Mouse (Mus musculus) neutrophil, adult 5-6 weeks (primary cell): Measurements from ENCODE around the gene Xylt2. TPM values are rescaled to one million over a fixed set of nuclear protein-coding genes. Genes with fewer than 3 reads are reported as not detected.

Experiments
- ATAC-seq: fragments of 151-379, 151-347 bp; 2 replicates; pipeline ENCODE4 v1.8.0; 2017; ENCODE audit warnings: mild to moderate bottlenecking, moderate TSS enrichment; ENCODE audit not compliant: insufficient number of reproducible peaks, poor library complexity, low FRiP score, severe bottlenecking; ENCODE audit errors: extremely low read depth
- total RNA-seq: library from RNA; stranded (forward); fragments of 200-1000 nt; gene quantifications from 2 replicates; pipeline ENCODE4 v1.2.3, GENCODE M21; 2017

The Xylt2 gene
- total RNA-seq, 1 experiment from 2014 or later, result 8.7 TPM

- ATAC-seq, result no peak
Measured at GRCm38 (mm10) chr11:94622162-94622561, 55.2 kb downstream of the Xylt2 start.

- ATAC-seq, result no peak
Measured at GRCm38 (mm10) chr11:94621458-94621852, 55.9 kb downstream of the Xylt2 start.

GRCm38 (mm10) chr11:94620766-94621457 lies 56.4 kb downstream of the Xylt2 start:
- ATAC-seq, result no peak

GRCm38 (mm10) chr11:94617646-94618045 lies 59.7 kb downstream of the Xylt2 start:
- no peak for ATAC-seq

GRCm38 (mm10) chr11:94615494-94615893 lies 61.8 kb downstream of the Xylt2 start:
- no peak for ATAC-seq

GRCm38 (mm10) chr11:94614603-94615002 lies 62.7 kb downstream of the Xylt2 start:
- no peak for ATAC-seq

Other genes with a start within 250 kb of the Xylt2 start
- gene Cacna1g, start 203.3 kb downstream of the Xylt2 start, total RNA-seq, result not detected in 2 replicates
- gene Spata20, start 191.3 kb downstream of the Xylt2 start, total RNA-seq, result not detected in 2 replicates
- 2.0 and 2.4 TPM in 2 replicates for gene Epn3, start 177.5 kb downstream of the Xylt2 start, total RNA-seq
- gene Mycbpap, start 155.8 kb downstream of the Xylt2 start, total RNA-seq, result not detected in 2 replicates
- 2.3 and 3.3 TPM in 2 replicates for gene Rsad1, start 128.3 kb downstream of the Xylt2 start, total RNA-seq
- 0.23 and 0.25 TPM in 2 replicates for gene Chad, start 112.5 kb downstream of the Xylt2 start, total RNA-seq
- 19.8 and 22.8 TPM in 2 replicates for gene Acsf2, start 75.6 kb downstream of the Xylt2 start, total RNA-seq
- gene Lrrc59, start 47.7 kb downstream of the Xylt2 start, total RNA-seq, result 37.4 and 38.2 TPM in 2 replicates
- gene Mrpl27, start 23.7 kb downstream of the Xylt2 start, total RNA-seq, result 8.6 and 13.8 TPM in 2 replicates
- gene Eme1, start 23.6 kb downstream of the Xylt2 start, total RNA-seq, result 0.47 and 1.8 TPM in 2 replicates
- not detected in 2 replicates for gene Gm11541, start 27.0 kb upstream of the Xylt2 start, total RNA-seq
- gene Cdc34b, start 64.3 kb upstream of the Xylt2 start, total RNA-seq, result not detected in 2 replicates
- not detected in 2 replicates for gene Tmem92, start 105.2 kb upstream of the Xylt2 start, total RNA-seq